Mouse (Mus musculus) forebrain, embryonic 10.5 days (tissue): ENCODE results near the gene Stpg1. TPM values are rescaled to one million over a fixed set of nuclear protein-coding genes. Genes with fewer than 3 reads are reported as not detected.

Experiments
- DNase-seq: peaks from one replicate; pipeline ENCODE4 v3.0.0-alpha.2; 2017; ENCODE audit warnings: low spot score; ENCODE audit errors: extremely low spot score
- H3K27ac ChIP-seq: fragments of 300-500 bp; sonication (generic); 2 replicates; pipeline ENCODE4 v1.5.1; 2016; ENCODE audit warnings: mild to moderate bottlenecking
- H3K27me3 ChIP-seq: fragments of 300-500 bp; sonication (generic); 2 replicates; pipeline ENCODE4 v1.6.1; 2016; ENCODE audit warnings: mild to moderate bottlenecking; ENCODE audit not compliant: poor library complexity, severe bottlenecking
- H3K36me3 ChIP-seq: fragments of 300-500 bp; sonication (generic); replicated peaks from 2 replicates; pipeline ENCODE4 v1.6.1; 2016; ENCODE audit warnings: mild to moderate bottlenecking, moderate library complexity
- H3K4me1 ChIP-seq: fragments of 300-500 bp; sonication (generic); 2 replicates; pipeline ENCODE4 v1.6.1; 2016
- H3K4me3 ChIP-seq: fragments of 300-500 bp; sonication (generic); 2 replicates; pipeline ENCODE4 v1.5.1; 2016; ENCODE audit warnings: mild to moderate bottlenecking, moderate library complexity
- H3K9me3 ChIP-seq: fragments of 300-500 bp; sonication (generic); 2 replicates; pipeline ENCODE4 v1.6.1; 2016; ENCODE audit warnings: mild to moderate bottlenecking, moderate library complexity
- WGBS: fragments of 180-500 bp; shearing (Covaris S2); methylation state at CpG from one replicate; pipeline ENCODE4 v1.1.7; 2016; 5-methylcytosine and 5-hydroxymethylcytosine counted together
- polyA plus RNA-seq: library from polyadenylated mRNA; unstranded; fragments of >200 nt; fragmentation: Nextera tagmentation; extraction: Ambion mirVana; gene quantifications from 2 replicates; pipeline ENCODE4 v1.2.1, GENCODE M21; 2016

The Stpg1 gene
- polyA plus RNA-seq, 1 experiment from 2014 or later: 0.32 TPM

- H3K4me3 ChIP-seq: peak overlapping the region; percentile 79
- H3K27ac ChIP-seq: no peak overlapping the region; the same call in 1 of the 2 replicates
- H3K4me1 ChIP-seq: peaks cover 29% of the 10 kb centered on the region
- WGBS: 14% methylated on average over 9 of the region's 9 CpGs
- no peaks in the 10 kb centered on the region for H3K36me3 ChIP-seq
- peaks cover under 1% of the 10 kb centered on the region; the same call in 1 of the 2 replicates for H3K9me3 ChIP-seq
- peaks cover 5% of the 10 kb centered on the region; the same call in 1 of the 2 replicates for H3K27me3 ChIP-seq
- no peak for DNase-seq
Observed at GRCm38 (mm10) chr4:135495397-135495791, 804 bp downstream of the Stpg1 start.

DNA sequence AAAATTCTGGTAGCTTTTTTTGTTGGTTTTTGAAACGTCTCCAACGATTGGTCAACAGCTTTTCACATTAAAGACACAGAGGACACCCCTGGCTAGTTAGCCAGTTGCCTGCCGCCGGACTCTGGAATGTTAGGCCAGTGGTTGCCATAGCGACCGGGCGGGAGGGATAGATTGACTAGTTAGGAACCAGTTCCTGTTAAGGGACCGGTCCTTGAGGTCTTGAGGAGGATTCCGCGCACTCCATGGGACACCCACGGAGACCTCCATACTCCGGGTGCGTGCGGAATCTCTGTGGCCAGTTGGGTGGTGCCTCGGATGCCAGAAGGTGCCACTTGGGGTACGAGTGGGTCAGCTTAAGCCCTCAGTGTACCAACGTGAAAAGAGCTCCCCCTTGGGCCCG is 1.2 kb downstream of the Stpg1 start:
- peaks cover 5% of the 10 kb centered on the region for H3K9me3 ChIP-seq
- H3K4me3 ChIP-seq: peak overlapping the region; percentile 79
- H3K36me3 ChIP-seq: no peaks in the 10 kb centered on the region
- DNase-seq: peak; percentile 83
- H3K27ac ChIP-seq: no peak overlapping the region
- WGBS: 10% methylated on average over 18 of the region's 18 CpGs
- peaks cover 5% of the 10 kb centered on the region; the same call in 1 of the 2 replicates for H3K27me3 ChIP-seq
- H3K4me1 ChIP-seq: peaks cover 28% of the 10 kb centered on the region

GRCm38 (mm10) chr4:135498136-135498535 is 3.5 kb downstream of the Stpg1 start:
- Histone ChIP-seq H3K27me3 (peaks cover 5% of the 10 kb centered on the region; the same call in 1 of the 2 replicates), H3K4me3 (no peak overlapping the region), H3K4me1 (peaks cover 24% of the 10 kb centered on the region), H3K27ac (no peak overlapping the region), H3K9me3 (peaks cover 10% of the 10 kb centered on the region), H3K36me3 (no peaks in the 10 kb centered on the region)
- no peak for DNase-seq
- WGBS: 82% methylated on average over 6 of the region's 6 CpGs

DNA sequence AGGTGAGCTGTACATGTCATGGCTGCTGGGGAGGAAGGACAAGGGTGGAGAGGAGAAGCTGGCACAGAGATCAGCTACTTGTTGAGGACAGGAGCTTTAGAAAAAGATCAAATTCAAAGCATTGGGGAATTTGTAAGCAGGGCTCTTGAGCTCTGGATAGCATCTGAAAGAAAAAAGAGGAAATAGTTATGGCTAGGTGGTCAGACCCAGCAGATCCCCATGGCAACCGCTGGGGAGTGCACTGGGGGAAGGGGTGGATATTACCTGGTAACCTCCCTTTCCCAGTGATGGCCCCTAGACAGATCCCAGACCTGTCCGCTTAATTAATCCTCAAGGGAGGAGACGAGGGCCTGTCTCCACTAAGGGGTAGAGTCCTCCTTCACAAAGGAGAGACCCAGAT is 5.2 kb downstream of the Stpg1 start:
- H3K27me3 ChIP-seq: peaks cover 5% of the 10 kb centered on the region; the same call in 1 of the 2 replicates
- no peak overlapping the region for H3K4me3 ChIP-seq
- H3K9me3 ChIP-seq: peaks cover 10% of the 10 kb centered on the region
- peaks cover 14% of the 10 kb centered on the region for H3K4me1 ChIP-seq
- H3K36me3 ChIP-seq: no peaks in the 10 kb centered on the region
- WGBS: 84% methylated on average over 3 of the region's 3 CpGs
- no peak for DNase-seq
- no peak overlapping the region for H3K27ac ChIP-seq

- no peak for DNase-seq
- Histone ChIP-seq H3K4me3 (no peak overlapping the region), H3K9me3 (peaks cover 10% of the 10 kb centered on the region), H3K27me3 (no peaks in the 10 kb centered on the region), H3K27ac (no peak overlapping the region), H3K4me1 (no peaks in the 10 kb centered on the region), H3K36me3 (no peaks in the 10 kb centered on the region)
- 55% methylated on average over 4 of the region's 4 CpGs for WGBS
Observed at GRCm38 (mm10) chr4:135501587-135501986, 7.0 kb downstream of the Stpg1 start.

DNA sequence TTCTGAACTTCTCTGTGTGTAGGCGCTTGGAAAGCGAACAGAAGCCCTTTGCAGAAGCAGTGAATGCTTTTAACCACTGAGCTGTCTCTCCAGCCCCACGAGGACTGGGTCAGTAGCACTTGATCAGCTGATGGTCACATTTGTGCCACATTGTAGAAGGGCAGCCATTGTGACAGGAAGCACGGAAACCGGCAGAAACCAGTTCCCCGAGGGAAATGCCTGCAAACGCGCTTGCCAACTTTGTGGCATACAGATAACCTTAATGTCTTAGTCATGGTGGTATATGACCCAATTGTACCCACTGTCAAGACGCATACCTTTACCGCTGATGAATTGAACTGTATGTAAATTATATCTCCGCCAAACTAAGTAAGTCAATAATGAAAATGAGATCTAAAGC is 11.2 kb downstream of the Stpg1 start:
- Histone ChIP-seq H3K27me3 (peaks cover 21% of the 10 kb centered on the region), H3K9me3 (peaks cover 5% of the 10 kb centered on the region), H3K4me3 (no peak overlapping the region), H3K27ac (no peak overlapping the region), H3K36me3 (no peaks in the 10 kb centered on the region), H3K4me1 (peaks cover 17% of the 10 kb centered on the region)
- DNase-seq: no peak
- 83% methylated on average over 11 of the region's 11 CpGs for WGBS

DNA sequence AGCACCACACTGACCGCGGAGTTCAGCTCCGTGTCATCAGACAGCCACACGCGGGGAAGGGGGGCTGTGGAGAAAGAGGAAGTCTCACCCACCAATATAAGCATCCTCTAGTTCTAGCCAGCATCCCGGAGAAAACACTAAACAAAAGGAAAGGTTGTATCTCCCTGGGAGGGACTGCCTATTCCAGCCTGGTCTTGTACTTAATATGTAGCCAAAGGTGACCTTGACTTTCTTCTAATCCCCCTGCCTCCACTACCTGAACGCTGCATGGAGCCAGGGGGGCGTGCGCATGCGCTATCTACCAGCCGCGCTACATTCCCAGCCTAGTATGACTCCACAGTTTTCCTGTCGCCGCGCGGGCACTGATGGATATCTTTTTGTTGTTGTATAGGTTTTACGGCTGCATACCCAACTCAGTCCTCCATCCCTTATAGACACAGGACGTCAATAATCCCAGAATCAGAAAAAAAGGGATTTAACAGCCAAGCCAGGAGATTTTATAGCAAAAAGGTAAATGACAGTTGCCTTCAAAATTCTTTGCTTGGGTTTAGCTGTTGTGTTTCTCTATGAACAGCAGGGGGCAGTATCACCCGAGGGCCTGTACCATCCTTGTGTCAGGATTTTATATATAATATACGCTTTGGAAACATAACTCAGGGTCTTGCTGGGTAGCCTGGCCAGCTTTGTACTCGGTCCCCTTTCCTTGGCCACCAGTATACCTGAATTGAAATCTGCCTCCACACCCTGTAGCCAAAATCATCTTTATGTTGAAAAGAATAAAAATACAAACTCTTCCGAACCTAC is 13.2 kb downstream of the Stpg1 start:
- 18% methylated on average over 22 of the region's 22 CpGs for WGBS
- Histone ChIP-seq H3K4me3 (peak overlapping the region; percentile 42), H3K27me3 (peaks cover 33% of the 10 kb centered on the region), H3K27ac (peak overlapping the region; percentile 41; the same call in 1 of the 2 replicates), H3K4me1 (peaks cover 17% of the 10 kb centered on the region), H3K36me3 (no peaks in the 10 kb centered on the region), H3K9me3 (no peaks in the 10 kb centered on the region)
- peak; percentile 62 for DNase-seq

DNA sequence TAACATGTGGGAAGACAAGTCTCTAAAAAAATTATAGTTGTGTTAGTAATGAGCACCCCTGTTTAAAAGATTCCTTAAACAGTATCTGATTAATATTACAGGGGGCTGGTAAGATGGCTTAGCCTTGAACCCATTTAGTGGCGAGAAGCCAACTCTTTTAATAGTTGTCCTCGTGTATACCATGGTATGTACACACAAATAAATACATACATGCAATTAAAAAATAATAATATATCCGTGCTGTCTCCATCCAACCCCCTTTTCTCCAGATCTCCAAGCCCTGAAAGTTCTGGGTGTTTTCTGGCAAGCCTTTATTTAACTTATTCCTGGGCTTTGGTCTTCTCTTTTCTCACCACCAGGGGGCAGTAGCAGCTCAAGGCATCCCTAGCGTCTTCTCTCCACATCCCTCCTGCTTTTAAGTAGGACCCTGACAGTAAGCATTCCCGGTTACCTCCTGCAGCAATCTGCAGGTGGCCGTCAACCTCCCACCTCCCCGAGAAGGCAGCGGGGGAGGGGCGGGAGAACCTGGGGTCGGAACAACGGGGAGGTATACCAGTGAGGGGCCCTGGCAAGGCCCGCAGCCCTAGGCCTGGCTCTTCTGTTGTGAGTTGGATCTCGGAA is 13.9 kb downstream of the Stpg1 start:
- H3K4me3 ChIP-seq: peak overlapping the region; percentile 39
- DNase-seq: peak; percentile 86
- peak overlapping the region; percentile 72 for H3K27ac ChIP-seq
- peaks cover 33% of the 10 kb centered on the region for H3K27me3 ChIP-seq
- no peaks in the 10 kb centered on the region for H3K36me3 ChIP-seq
- 13% methylated on average over 13 of the region's 13 CpGs for WGBS
- no peaks in the 10 kb centered on the region for H3K9me3 ChIP-seq
- H3K4me1 ChIP-seq: peaks cover 17% of the 10 kb centered on the region

GRCm38 (mm10) chr4:135509515-135509914 is 14.9 kb downstream of the Stpg1 start:
- Histone ChIP-seq H3K4me1 (peaks cover 21% of the 10 kb centered on the region), H3K27ac (no peak overlapping the region), H3K27me3 (peaks cover 33% of the 10 kb centered on the region), H3K36me3 (no peaks in the 10 kb centered on the region), H3K4me3 (no peak overlapping the region), H3K9me3 (no peaks in the 10 kb centered on the region)
- no peak for DNase-seq
- WGBS: 71% methylated on average over 12 of the region's 12 CpGs

GRCm38 (mm10) chr4:135513865-135514264 is 19.3 kb downstream of the Stpg1 start:
- 89% methylated on average over 7 of the region's 7 CpGs for whole genome bisulfite sequencing
- H3K27me3 ChIP-seq: peaks cover 38% of the 10 kb centered on the region
- no peak overlapping the region for H3K27ac ChIP-seq
- H3K9me3 ChIP-seq: no peaks in the 10 kb centered on the region
- no peak for DNase-seq
- H3K36me3 ChIP-seq: no peaks in the 10 kb centered on the region
- no peak overlapping the region for H3K4me3 ChIP-seq
- peaks cover 32% of the 10 kb centered on the region for H3K4me1 ChIP-seq

GRCm38 (mm10) chr4:135514925-135515324 is 20.3 kb downstream of the Stpg1 start:
- H3K36me3 ChIP-seq: no peaks in the 10 kb centered on the region
- no peak overlapping the region for H3K27ac ChIP-seq
- H3K9me3 ChIP-seq: no peaks in the 10 kb centered on the region
- no peak for DNase-seq
- peaks cover 28% of the 10 kb centered on the region for H3K27me3 ChIP-seq
- H3K4me1 ChIP-seq: peaks cover 27% of the 10 kb centered on the region
- 67% methylated on average over 14 of the region's 14 CpGs for WGBS
- no peak overlapping the region for H3K4me3 ChIP-seq

GRCm38 (mm10) chr4:135516351-135517316 is 22.0 kb downstream of the Stpg1 start:
- Histone ChIP-seq H3K4me3 (no peak overlapping the region), H3K36me3 (no peaks in the 10 kb centered on the region), H3K9me3 (no peaks in the 10 kb centered on the region), H3K27me3 (peaks cover 30% of the 10 kb centered on the region), H3K27ac (peak overlapping the region; percentile 36; the same call in 1 of the 2 replicates), H3K4me1 (peaks cover 27% of the 10 kb centered on the region)
- 55% methylated on average over 15 of the region's 15 CpGs for WGBS
- DNase-seq: peak; percentile 56
